Mouse (Mus musculus) intestine, postnatal 0 days (tissue): ENCODE results near the gene Noc3l. TPM values are rescaled to one million over a fixed set of nuclear protein-coding genes. Genes with fewer than 3 reads are reported as not detected.

ENCODE experiments used
- ATAC-seq: fragments of 200-750 bp; cut with Nextera tagmentation; 2 replicates; pipeline ENCODE4 v1.8.0; 2017; ENCODE audit warnings: mild to moderate bottlenecking, moderate TSS enrichment, moderate library complexity
- H3K27ac ChIP-seq: fragments of 300-500 bp; sonication (generic); 2 replicates; pipeline ENCODE4 v1.5.1; 2014; ENCODE audit warnings: mild to moderate bottlenecking, low read depth, low read length, moderate library complexity
- H3K27me3 ChIP-seq: fragments of 300-500 bp; sonication (generic); replicated peaks from 2 replicates; pipeline ENCODE4 v1.6.1; 2014; ENCODE audit warnings: low read length, mixed read lengths; ENCODE audit not compliant: control insufficient read depth, insufficient read depth
- H3K36me3 ChIP-seq: fragments of 300-500 bp; sonication (generic); 2 replicates; pipeline ENCODE4 v1.6.1; 2014; ENCODE audit warnings: mild to moderate bottlenecking, moderate library complexity; ENCODE audit not compliant: control insufficient read depth, insufficient read depth
- H3K4me1 ChIP-seq: fragments of 300-500 bp; sonication (generic); replicated peaks from 2 replicates; pipeline ENCODE4 v1.6.1; 2014; ENCODE audit warnings: antibody characterized with exemption, low read length, mixed read lengths; ENCODE audit not compliant: control insufficient read depth, insufficient read depth
- H3K4me2 ChIP-seq: fragments of 300-500 bp; sonication (generic); replicated peaks from 2 replicates; pipeline ENCODE4 v1.6.1; 2014; ENCODE audit warnings: low read depth, mild to moderate bottlenecking, moderate library complexity
- H3K4me3 ChIP-seq: fragments of 300-500 bp; sonication (generic); 2 replicates; pipeline ENCODE4 v1.5.1; 2014; ENCODE audit warnings: low read depth, low read length
- H3K9ac ChIP-seq: fragments of 300-500 bp; sonication (generic); 2 replicates; pipeline ENCODE4 v1.6.1; 2014; ENCODE audit warnings: mild to moderate bottlenecking, low read depth, low read length
- H3K9me3 ChIP-seq: fragments of 300-500 bp; sonication (generic); 2 replicates; pipeline ENCODE4 v1.6.1; 2016; ENCODE audit warnings: mixed run types; ENCODE audit not compliant: control insufficient read depth
- CTCF ChIP-seq: sonication (generic); IDR thresholded peaks from 2 replicates; pipeline ENCODE4 v1.5.1; 2016; ENCODE audit warnings: low read depth, mild to moderate bottlenecking, control low read depth, antibody characterized with exemption, moderate library complexity
- WGBS: fragments of 180-500 bp; shearing (Covaris S2); extraction: QIAGEN DNeasy Blood & Tissue Kit; methylation state at CpG from one replicate; pipeline ENCODE4 v1.1.7; 2014; 5-methylcytosine and 5-hydroxymethylcytosine counted together
- polyA plus RNA-seq: library from polyadenylated mRNA; unstranded; fragments of >200 nt; fragmentation: Nextera tagmentation; extraction: Ambion mirVana; gene quantifications from 2 replicates; pipeline ENCODE4 v1.2.1, GENCODE M21; 2015

Noc3l gene
- polyA plus RNA-seq, 1 experiment from 2014 or later: 2.0 TPM

- no peak overlapping the region for H3K27ac ChIP-seq
- peak; percentile 63 for TF ChIP-seq CTCF
- H3K4me1 ChIP-seq: no peaks in the 10 kb centered on the region
- H3K9ac ChIP-seq: no peak overlapping the region
- no peak overlapping the region for H3K4me2 ChIP-seq
- no peaks in the 10 kb centered on the region for H3K27me3 ChIP-seq
- 34% methylated on average over 4 of the region's 4 CpGs for WGBS
- H3K36me3 ChIP-seq: no peaks in the 10 kb centered on the region
- ATAC-seq: no peak
- H3K9me3 ChIP-seq: no peaks in the 10 kb centered on the region
- H3K4me3 ChIP-seq: no peak overlapping the region
These were observed 68.8 kb downstream of the Noc3l start for GRCm38 (mm10) chr19:38750192-38750591.

- ATAC-seq: peak; percentile 51
- 58% methylated on average over 6 of the region's 6 CpGs for WGBS
- Histone ChIP-seq H3K36me3 (no peaks in the 10 kb centered on the region), H3K4me2 (no peak overlapping the region), H3K4me1 (no peaks in the 10 kb centered on the region), H3K9me3 (no peaks in the 10 kb centered on the region), H3K4me3 (no peak overlapping the region), H3K27me3 (no peaks in the 10 kb centered on the region), H3K27ac (no peak overlapping the region), H3K9ac (no peak overlapping the region)
- TF ChIP-seq CTCF: no peak
These were observed 72.5 kb downstream of the Noc3l start for GRCm38 (mm10) chr19:38746492-38747014.

GRCm38 (mm10) chr19:38745810-38746491 lies 73.1 kb downstream of the Noc3l start:
- H3K4me1 ChIP-seq: no peaks in the 10 kb centered on the region
- TF ChIP-seq CTCF: no peak

GRCm38 (mm10) chr19:38744546-38744945 lies 74.5 kb downstream of the Noc3l start:
- Histone ChIP-seq H3K4me1 (no peaks in the 10 kb centered on the region), H3K4me2 (no peak overlapping the region), H3K9me3 (no peaks in the 10 kb centered on the region), H3K36me3 (no peaks in the 10 kb centered on the region), H3K4me3 (no peak overlapping the region), H3K27me3 (no peaks in the 10 kb centered on the region), H3K9ac (no peak overlapping the region), H3K27ac (no peak overlapping the region)
- TF ChIP-seq CTCF: no peak
- 81% methylated on average over 8 of the region's 8 CpGs for WGBS
- ATAC-seq: no peak

More at GRCm38 (mm10) chr19:38745810-38746491, 73.1 kb downstream of the Noc3l start:
- ATAC-seq: peak; percentile 41
- Histone ChIP-seq H3K27ac (no peak overlapping the region), H3K9me3 (no peaks in the 10 kb centered on the region), H3K27me3 (no peaks in the 10 kb centered on the region), H3K9ac (no peak overlapping the region), H3K4me2 (no peak overlapping the region), H3K36me3 (no peaks in the 10 kb centered on the region), H3K4me3 (no peak overlapping the region)
- WGBS: 65% methylated on average over 10 of the region's 10 CpGs

Other genes starting within 250 kb of the Noc3l start
- gene Tbc1d12, start 17.3 kb upstream of the Noc3l start, polyA plus RNA-seq: 1.9 and 2.2 TPM in 2 replicates
- gene Hells, start 111.7 kb upstream of the Noc3l start, polyA plus RNA-seq: 14.6 and 18.7 TPM in 2 replicates
- gene Cyp2c55, start 187.8 kb upstream of the Noc3l start, polyA plus RNA-seq: 3.1 and 12.9 TPM in 2 replicates
- 19.6 and 20.8 TPM in 2 replicates for gene Cyp2c65, start 241.8 kb upstream of the Noc3l start, polyA plus RNA-seq